ENCODE assay signal across 8 mouse cellular contexts in the genomic region with DNA sequence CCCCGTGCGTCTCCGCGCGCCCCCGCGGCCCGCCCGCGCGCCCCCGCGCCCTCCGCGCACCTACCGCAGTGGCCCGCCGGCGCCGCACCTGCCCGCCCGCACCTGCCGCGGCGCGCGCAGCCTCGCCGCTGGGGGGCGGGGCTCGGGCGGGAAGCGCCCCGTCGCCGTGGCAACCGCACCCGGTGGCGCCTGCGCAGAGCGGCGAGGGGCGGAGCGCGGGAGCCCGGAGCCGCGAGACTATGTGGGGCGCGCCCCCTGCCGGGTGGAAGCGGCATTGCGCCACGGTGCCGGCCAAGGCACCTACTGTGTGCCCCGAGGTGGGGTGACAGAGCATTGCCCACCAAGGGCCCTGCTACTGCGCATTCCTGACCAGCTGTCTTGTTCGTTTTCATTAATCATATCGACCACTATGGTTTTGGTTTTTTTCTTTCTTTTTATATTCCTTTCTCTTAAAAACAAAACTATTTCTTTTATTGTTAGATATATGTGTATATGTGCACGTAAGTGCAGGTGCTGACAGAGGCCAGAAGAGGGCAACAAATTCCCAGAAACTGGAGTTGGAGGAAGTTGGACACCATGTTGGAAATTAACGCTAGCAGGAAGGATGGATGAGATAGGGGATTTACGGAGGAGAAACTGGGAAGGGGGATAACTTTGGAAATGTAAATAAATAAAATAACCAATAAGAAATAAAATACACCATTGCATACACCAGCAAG. TPM values are rescaled to one million over a fixed set of nuclear protein-coding genes. Genes with fewer than 3 reads are reported as not detected.
A peak's percentile ranks its signal among the peaks of the same experiment; 100 is the strongest.
DNase-seq lines count a peak whose midpoint lies in the region; ATAC-seq and TF ChIP-seq lines count a peak whose summit lies in the region.

2900026A02Rik (minus strand) TSS at position 90 of the 719 bp plus-strand sequence.

- H3K27me3 ChIP-seq in forebrain, embryonic 12.5 days, result 0 out of 2 replicates have a peak, but pooled peaks cover 7% of the 10 kb centered on the region
- H3K27me3 ChIP-seq in heart, embryonic 16.5 days (ENCODE audit: control insufficient read depth, insufficient read depth, low read length), result peaks cover 9% of the 10 kb centered on the region; the same call in 1 of the 2 replicates
- peaks cover 5% of the 10 kb centered on the region; the same call in 1 of the 2 replicates for H3K27me3 ChIP-seq in liver, embryonic 14.5 days (ENCODE audit: control insufficient read depth, insufficient read depth, low read length)

- 8% methylated on average over 58 of the region's 62 CpGs for WGBS in forebrain, embryonic 12.5 days
- WGBS in heart, embryonic 16.5 days, result 10% methylated on average over 42 of the region's 62 CpGs
- 8% methylated on average over 61 of the region's 62 CpGs for WGBS in liver, embryonic 14.5 days (ENCODE audit: insufficient replicate concordance)

- peak within 1 kb of the TSS; percentile 84 for H3K4me3 ChIP-seq in brown adipose tissue, adult 24 weeks (ENCODE audit: insufficient read depth, low read depth, low read length)
- peak within 1 kb of the TSS; percentile 61 for H3K4me3 ChIP-seq in forebrain, embryonic 12.5 days (replicated peaks)
- peak within 1 kb of the TSS; percentile 76 for H3K4me3 ChIP-seq in heart, embryonic 16.5 days (ENCODE audit: low read length)
- peak within 1 kb of the TSS; percentile 59 for H3K4me3 ChIP-seq in liver, embryonic 14.5 days (ENCODE audit: insufficient read depth in 1 of 2, low read depth in 2 of 2, low read length in 2 of 2)

- TF ChIP-seq EP300 in liver, embryonic 14.5 days (IDR thresholded peaks at IDR 0.05; ENCODE audit: low read depth), result no peak

- ATAC-seq in forebrain, embryonic 12.5 days (ENCODE audit: low FRiP score), result peak; percentile 33
- peak; percentile 72 for ATAC-seq in heart, embryonic 16.5 days (replicated peaks; ENCODE audit: extremely low read depth, insufficient read depth, low FRiP score)
- peak; percentile 50; the same call in 1 of the 2 replicates for ATAC-seq in liver, embryonic 14.5 days (ENCODE audit: insufficient read depth)

- peak; percentile 60 to 62 for DNase-seq in B cell, adult 2 months
- peak; percentile 87 to 92 for DNase-seq in kidney, postnatal 25 days
- DNase-seq in liver, embryonic 14.5 days (ENCODE audit: low read depth in 3 of 3, low spot score in 3 of 3), result peak in 1 of 3 experiments; percentile 24
- DNase-seq in neural tube, embryonic 10.5 days (ENCODE audit: extremely low spot score, low spot score), result peak; percentile 73
- DNase-seq in testis, postnatal 10 days (ENCODE audit: low spot score), result peak; percentile 95

- peak within 1 kb of the TSS; percentile 27 for H3K27ac ChIP-seq in brown adipose tissue, adult 24 weeks (replicated peaks; ENCODE audit: low read depth, low read length)
- H3K27ac ChIP-seq in forebrain, embryonic 12.5 days, result 0 out of 2 replicates have a peak within 1 kb of the TSS, but pooled peaks have one; percentile 6
- H3K27ac ChIP-seq in heart, embryonic 16.5 days (ENCODE audit: low read length), result peak within 1 kb of the TSS; percentile 30; the same call in 1 of the 2 replicates
- H3K27ac ChIP-seq in liver, embryonic 14.5 days, result no peak within 1 kb of the TSS

- H3K9ac ChIP-seq in forebrain, embryonic 12.5 days, result peak within 1 kb of the TSS; percentile 68
- H3K9ac ChIP-seq in heart, embryonic 16.5 days (ENCODE audit: low read length), result peak within 1 kb of the TSS; percentile 76
- H3K9ac ChIP-seq in liver, embryonic 14.5 days (replicated peaks), result peak within 1 kb of the TSS; percentile 37

- H3K4me1 ChIP-seq in brown adipose tissue, adult 24 weeks (ENCODE audit: control insufficient read depth, insufficient read depth, insufficient read length, low read length), result peaks cover 22% of the 10 kb centered on the region
- peaks cover 23% of the 10 kb centered on the region for H3K4me1 ChIP-seq in forebrain, embryonic 12.5 days
- H3K4me1 ChIP-seq in heart, embryonic 16.5 days (ENCODE audit: control insufficient read depth, insufficient read depth, low read length), result peaks cover 8% of the 10 kb centered on the region
- H3K4me1 ChIP-seq in liver, embryonic 14.5 days (replicated peaks; ENCODE audit: control insufficient read depth in 2 of 2, insufficient read depth in 2 of 2, low read length in 1 of 2), result peaks cover 0 to 5% of the 10 kb centered on the region in 2 experiments; a peak in 1 of 4 replicates

- H3K36me3 ChIP-seq in forebrain, embryonic 12.5 days (replicated peaks), result no peaks in the 10 kb centered on the region
- H3K36me3 ChIP-seq in heart, embryonic 16.5 days (ENCODE audit: control insufficient read depth, insufficient read depth), result no peaks in the 10 kb centered on the region
- no peaks in the 10 kb centered on the region for H3K36me3 ChIP-seq in liver, embryonic 14.5 days (replicated peaks; ENCODE audit: control insufficient read depth, insufficient read depth, low read depth)

- H3K4me2 ChIP-seq in forebrain, embryonic 12.5 days, result peak within 1 kb of the TSS; percentile 91
- peak within 1 kb of the TSS; percentile 99 for H3K4me2 ChIP-seq in heart, embryonic 16.5 days (ENCODE audit: low read depth, low read length)
- peak within 1 kb of the TSS; percentile 69 for H3K4me2 ChIP-seq in liver, embryonic 14.5 days (ENCODE audit: low read depth)

- no peaks in the 10 kb centered on the region for H3K9me3 ChIP-seq in forebrain, embryonic 12.5 days
- H3K9me3 ChIP-seq in heart, embryonic 16.5 days (replicated peaks; ENCODE audit: control insufficient read depth, low read length), result peaks cover 4% of the 10 kb centered on the region; the same call in 1 of the 2 replicates
- no peaks in the 10 kb centered on the region for H3K9me3 ChIP-seq in liver, embryonic 14.5 days (ENCODE audit: control insufficient read depth, low read length)

- peak; percentile 75 for TF ChIP-seq CTCF in liver, embryonic 14.5 days (IDR thresholded peaks at IDR 0.05; ENCODE audit: low read depth)

RNA-seq across cellular contexts. Expression of gene 2900026A02Rik, which starts in this region (rescaled TPM):
- 3.5 and 5.5 TPM in 2 replicates for polyA plus RNA-seq in brown adipose tissue, adult 24 weeks (2012; ENCODE audit: insufficient read depth, insufficient read length, missing spikeins)
- 4.5 and 6.1 TPM in 2 replicates for polyA plus RNA-seq in forebrain, embryonic 12.5 days (2016; fragmentation: Nextera tagmentation; extraction: Ambion mirVana)
- polyA plus RNA-seq in heart, embryonic 16.5 days (2015; fragmentation: Nextera tagmentation; extraction: Ambion mirVana), result 14.9 and 16.4 TPM in 2 replicates
- polyA plus RNA-seq in liver, embryonic 14.5 days (2012; rRNA removed), result 1.1 and 1.2 TPM in 2 replicates
- polyA plus RNA-seq in liver, embryonic 14.5 days (2014; fragmentation: Nextera tagmentation; extraction: Ambion mirVana), result 0.63 and 0.68 TPM in 2 replicates
